Mouse (Mus musculus): Measurements from ENCODE around the gene Syne1. TPM values are rescaled to one million over a fixed set of nuclear protein-coding genes. Genes with fewer than 3 reads are reported as not detected.

The Syne1 gene
- total and polyA plus RNA-seq, 2 experiments: 9.6 to 26.4 TPM

DNA sequence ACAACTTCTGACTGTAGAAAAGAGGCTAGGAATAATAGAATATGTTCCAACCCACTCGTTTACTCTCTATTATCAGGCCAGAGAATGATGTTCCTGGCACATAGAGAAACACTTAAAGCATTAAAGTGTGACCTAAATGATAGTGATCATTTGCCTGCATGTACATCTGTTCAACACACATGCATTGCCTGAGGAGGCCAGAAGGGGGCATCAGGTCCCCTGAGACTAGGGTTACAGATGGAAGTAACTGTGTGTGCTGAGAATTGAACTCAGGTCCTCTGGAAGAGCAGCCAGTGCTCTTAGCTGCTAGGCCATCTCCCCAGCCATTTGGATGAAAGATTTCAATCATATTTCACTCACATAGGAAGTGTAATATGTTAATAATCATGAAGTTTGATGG is 380.9 kb downstream of the Syne1 start:
- 79% methylated on average over 1 of the region's 1 CpGs for WGBS
- Histone ChIP-seq H3K27me3 (ENCODE audit: control insufficient read depth, insufficient read depth, low read length) (no peaks in the 10 kb centered on the region), H3K4me1 (ENCODE audit: control insufficient read depth, insufficient read depth, low read length) (no peaks in the 10 kb centered on the region), H3K79me2 (ENCODE audit: control insufficient read depth, insufficient read depth, low read length) (no peaks in the 10 kb centered on the region), H3K4me3 (ENCODE audit: insufficient read depth, low read depth, low read length) (no peak overlapping the region), H3K36me3 (ENCODE audit: control insufficient read depth, insufficient read depth, low read length) (peaks cover 37% of the 10 kb centered on the region), H3K9ac (ENCODE audit: low read depth, low read length) (no peak overlapping the region), H3K27ac (replicated peaks; ENCODE audit: insufficient read depth, low read depth, low read length) (no peak overlapping the region)
- TF ChIP-seq CTCF (IDR thresholded peaks at IDR 0.05; ENCODE audit: low read depth, low read length) (peak; percentile 41; the same call in 1 of the 2 replicates), POLR2A (IDR thresholded peaks at IDR 0.05; ENCODE audit: extremely low read depth, insufficient read depth, low read length) (no peak)
- no peak for DNase-seq (ENCODE audit: extremely low read depth, low read depth, low spot score)

DNA sequence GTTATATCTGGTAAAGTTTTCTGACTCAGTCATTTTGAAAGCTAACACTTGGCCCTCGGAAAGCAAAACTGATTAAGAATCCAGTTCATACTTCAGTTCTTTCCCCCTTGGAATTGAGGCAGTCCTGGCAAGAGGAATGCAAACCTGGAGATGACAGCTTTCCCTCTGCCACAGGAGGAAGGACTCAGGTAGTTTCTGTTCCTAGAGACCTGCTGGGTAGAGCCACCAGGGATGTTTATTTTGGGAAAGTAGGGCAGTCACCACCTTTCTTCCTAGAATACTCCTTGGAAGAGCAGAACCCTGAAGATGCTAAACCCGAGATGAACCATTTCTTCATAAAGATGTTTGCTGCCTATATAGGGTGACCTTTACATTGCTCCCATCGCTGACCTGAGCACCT is 383.8 kb downstream of the Syne1 start:
- 80% methylated on average over 3 of the region's 3 CpGs for WGBS
- no peaks in the 10 kb centered on the region for H3K79me2 ChIP-seq (ENCODE audit: control insufficient read depth, insufficient read depth, low read length)
- H3K9ac ChIP-seq (ENCODE audit: low read depth, low read length): no peak overlapping the region
- no peak overlapping the region for H3K27ac ChIP-seq (replicated peaks; ENCODE audit: insufficient read depth, low read depth, low read length)
- H3K4me3 ChIP-seq (ENCODE audit: insufficient read depth, low read depth, low read length): no peak overlapping the region
- no peaks in the 10 kb centered on the region for H3K4me1 ChIP-seq (ENCODE audit: control insufficient read depth, insufficient read depth, low read length)
- no peak for DNase-seq (ENCODE audit: extremely low read depth, low read depth, low spot score)
- peaks cover 31% of the 10 kb centered on the region for H3K36me3 ChIP-seq (ENCODE audit: control insufficient read depth, insufficient read depth, low read length)
- TF ChIP-seq CTCF (IDR thresholded peaks at IDR 0.05; ENCODE audit: low read depth, low read length) (no peak), POLR2A (IDR thresholded peaks at IDR 0.05; ENCODE audit: extremely low read depth, insufficient read depth, low read length) (no peak)
- H3K27me3 ChIP-seq (ENCODE audit: control insufficient read depth, insufficient read depth, low read length): no peaks in the 10 kb centered on the region

DNA sequence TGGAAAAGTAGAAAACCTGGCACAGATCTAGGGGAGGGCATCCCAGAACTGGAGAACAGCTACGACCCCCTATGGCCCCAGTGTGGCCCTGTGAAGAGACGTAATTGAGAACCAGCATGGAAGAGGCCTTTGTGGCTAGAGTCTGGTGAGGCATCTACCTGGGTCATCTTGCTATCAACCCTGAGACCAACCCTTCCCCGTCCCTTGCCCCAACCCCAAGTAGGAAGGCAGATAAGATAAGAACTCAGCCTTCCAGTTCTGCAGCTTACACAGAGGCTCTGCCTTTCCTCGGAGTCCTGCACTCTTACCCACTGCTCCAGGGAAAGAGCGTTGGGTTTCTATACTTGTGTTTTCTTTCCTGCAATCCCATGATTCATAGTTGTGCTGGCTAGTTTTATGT is 385.8 kb downstream of the Syne1 start:
- TF ChIP-seq CTCF (IDR thresholded peaks at IDR 0.05; ENCODE audit: low read depth, low read length): no peak
- TF ChIP-seq POLR2A (IDR thresholded peaks at IDR 0.05; ENCODE audit: extremely low read depth, insufficient read depth, low read length): no peak
- no peak overlapping the region for H3K27ac ChIP-seq (replicated peaks; ENCODE audit: insufficient read depth, low read depth, low read length)
- DNase-seq (ENCODE audit: extremely low read depth, low read depth, low spot score): no peak
- H3K4me3 ChIP-seq (ENCODE audit: insufficient read depth, low read depth, low read length): no peak overlapping the region
- H3K4me1 ChIP-seq (ENCODE audit: control insufficient read depth, insufficient read depth, low read length): no peaks in the 10 kb centered on the region
- H3K9ac ChIP-seq (ENCODE audit: low read depth, low read length): no peak overlapping the region
- 88% methylated on average over 5 of the region's 5 CpGs for WGBS
- H3K36me3 ChIP-seq (ENCODE audit: control insufficient read depth, insufficient read depth, low read length): peaks cover 23% of the 10 kb centered on the region
- H3K79me2 ChIP-seq (ENCODE audit: control insufficient read depth, insufficient read depth, low read length): no peaks in the 10 kb centered on the region
- no peaks in the 10 kb centered on the region for H3K27me3 ChIP-seq (ENCODE audit: control insufficient read depth, insufficient read depth, low read length)

DNA sequence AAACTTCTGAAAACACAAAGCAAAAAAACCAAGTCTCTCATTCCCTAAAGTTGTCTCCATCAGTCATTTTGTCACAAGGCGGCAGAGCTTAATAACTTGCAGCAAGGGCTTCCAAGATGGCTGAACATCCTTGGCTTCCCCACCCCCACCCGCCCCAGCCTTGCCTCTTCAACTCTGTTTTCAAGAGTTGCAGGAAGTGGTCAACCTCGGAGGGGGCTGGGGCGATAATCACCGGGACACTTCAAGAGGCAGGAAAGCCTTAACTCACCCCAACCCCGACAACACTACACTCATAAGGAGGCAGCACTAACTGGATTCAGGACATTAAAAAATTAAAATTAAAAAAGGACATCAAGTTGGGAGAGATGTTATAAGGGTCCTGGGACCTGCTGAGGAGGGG is 387.5 kb downstream of the Syne1 start:
- Histone ChIP-seq H3K4me1 (ENCODE audit: control insufficient read depth, insufficient read depth, low read length) (no peaks in the 10 kb centered on the region), H3K27ac (replicated peaks; ENCODE audit: insufficient read depth, low read depth, low read length) (no peak overlapping the region), H3K4me3 (ENCODE audit: insufficient read depth, low read depth, low read length) (no peak overlapping the region), H3K36me3 (ENCODE audit: control insufficient read depth, insufficient read depth, low read length) (peaks cover 27% of the 10 kb centered on the region), H3K79me2 (ENCODE audit: control insufficient read depth, insufficient read depth, low read length) (no peaks in the 10 kb centered on the region), H3K9ac (ENCODE audit: low read depth, low read length) (no peak overlapping the region), H3K27me3 (ENCODE audit: control insufficient read depth, insufficient read depth, low read length) (no peaks in the 10 kb centered on the region)
- no peak for TF ChIP-seq POLR2A (IDR thresholded peaks at IDR 0.05; ENCODE audit: extremely low read depth, insufficient read depth, low read length)
- no peak for TF ChIP-seq CTCF (IDR thresholded peaks at IDR 0.05; ENCODE audit: low read depth, low read length)
- no peak for DNase-seq (ENCODE audit: extremely low read depth, low read depth, low spot score)
- WGBS: 72% methylated on average over 6 of the region's 6 CpGs

DNA sequence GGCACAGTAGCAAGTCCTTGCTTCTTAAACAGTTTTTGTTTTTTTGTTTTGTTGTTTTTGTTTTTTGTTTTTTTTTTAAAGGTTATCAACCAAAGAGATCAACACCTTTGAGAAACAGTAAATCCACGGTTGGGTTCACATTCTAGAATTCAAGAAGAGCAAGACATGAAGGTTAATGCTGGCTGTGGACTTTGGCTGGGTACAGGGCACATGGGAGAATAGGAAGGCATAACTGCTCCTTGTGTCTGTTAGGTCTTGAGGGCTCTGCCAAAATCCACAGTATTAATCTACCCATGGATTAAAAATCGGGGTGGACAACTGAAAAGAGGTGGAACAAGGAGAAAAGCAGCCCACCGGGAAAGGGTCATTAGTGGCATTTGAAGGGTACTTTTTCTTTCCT is 388.0 kb downstream of the Syne1 start:
- DNase-seq (ENCODE audit: extremely low read depth, low read depth, low spot score): no peak
- no peaks in the 10 kb centered on the region for H3K79me2 ChIP-seq (ENCODE audit: control insufficient read depth, insufficient read depth, low read length)
- H3K27ac ChIP-seq (replicated peaks; ENCODE audit: insufficient read depth, low read depth, low read length): no peak overlapping the region
- H3K9ac ChIP-seq (ENCODE audit: low read depth, low read length): no peak overlapping the region
- 88% methylated on average over 3 of the region's 3 CpGs for WGBS
- H3K27me3 ChIP-seq (ENCODE audit: control insufficient read depth, insufficient read depth, low read length): no peaks in the 10 kb centered on the region
- TF ChIP-seq POLR2A (IDR thresholded peaks at IDR 0.05; ENCODE audit: extremely low read depth, insufficient read depth, low read length) (no peak), CTCF (IDR thresholded peaks at IDR 0.05; ENCODE audit: low read depth, low read length) (no peak)
- peaks cover 24% of the 10 kb centered on the region for H3K36me3 ChIP-seq (ENCODE audit: control insufficient read depth, insufficient read depth, low read length)
- no peaks in the 10 kb centered on the region for H3K4me1 ChIP-seq (ENCODE audit: control insufficient read depth, insufficient read depth, low read length)
- no peak overlapping the region for H3K4me3 ChIP-seq (ENCODE audit: insufficient read depth, low read depth, low read length)

DNA sequence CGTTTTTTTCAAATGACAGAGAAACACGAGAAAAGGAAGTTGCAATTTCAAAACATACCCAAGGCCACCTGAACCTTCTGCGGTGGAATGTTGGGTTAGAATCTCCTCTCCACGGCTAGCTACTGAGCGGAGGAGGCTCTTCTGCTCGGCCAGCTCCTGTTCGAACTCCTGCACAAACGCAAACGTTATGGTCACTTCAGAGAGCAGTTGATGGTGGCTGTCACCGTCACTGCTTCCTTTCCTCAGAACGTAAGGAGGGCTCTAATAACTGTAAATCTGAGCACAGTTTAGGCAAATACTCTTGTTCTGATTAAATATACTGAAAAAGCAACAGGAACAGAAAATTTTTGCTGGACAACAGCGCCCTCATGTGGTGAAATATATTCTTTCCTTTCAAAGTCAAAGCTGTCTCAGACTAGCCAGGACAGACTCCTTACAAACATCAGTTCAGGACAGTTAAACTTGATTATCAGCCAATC is 389.8 kb downstream of the Syne1 start:
- Histone ChIP-seq H3K27ac (replicated peaks; ENCODE audit: insufficient read depth, low read depth, low read length) (no peak overlapping the region), H3K4me3 (ENCODE audit: insufficient read depth, low read depth, low read length) (no peak overlapping the region), H3K9ac (ENCODE audit: low read depth, low read length) (no peak overlapping the region), H3K4me1 (ENCODE audit: control insufficient read depth, insufficient read depth, low read length) (no peaks in the 10 kb centered on the region), H3K27me3 (ENCODE audit: control insufficient read depth, insufficient read depth, low read length) (no peaks in the 10 kb centered on the region), H3K36me3 (ENCODE audit: control insufficient read depth, insufficient read depth, low read length) (peaks cover 19% of the 10 kb centered on the region), H3K79me2 (ENCODE audit: control insufficient read depth, insufficient read depth, low read length) (no peaks in the 10 kb centered on the region)
- DNase-seq (ENCODE audit: extremely low read depth, low read depth, low spot score): peak; percentile 28
- peak; percentile 47 for TF ChIP-seq CTCF (IDR thresholded peaks at IDR 0.05; ENCODE audit: low read depth, low read length)
- TF ChIP-seq POLR2A (IDR thresholded peaks at IDR 0.05; ENCODE audit: extremely low read depth, insufficient read depth, low read length): no peak
- 78% methylated on average over 12 of the region's 12 CpGs for WGBS

Data from liver, adult 2 months (tissue).